Mouse (Mus musculus) spleen, adult 2 months (tissue): ENCODE results near the gene Mylk3. TPM values are rescaled to one million over a fixed set of nuclear protein-coding genes. Genes with fewer than 3 reads are reported as not detected.

Source experiments
- DNase-seq, 2 experiments: peaks; one replicate each; pipeline versions ENCODE4 v3.0.0 to v3.0.0-alpha.2; 2012 to 2021; ENCODE audit warnings: low spot score in 2 of 2, low read depth in 1 of 2
- H3K27ac ChIP-seq: fragments of 200-500 bp; 2 replicates; pipeline ENCODE4 v1.5.1; 2012; ENCODE audit warnings: low read length, inconsistent platforms; ENCODE audit not compliant: insufficient read depth
- H3K27me3 ChIP-seq: fragments of 200-500 bp; 2 replicates; pipeline ENCODE4 v1.6.1; 2012; ENCODE audit warnings: mild to moderate bottlenecking, moderate library complexity, low read length, inconsistent platforms; ENCODE audit not compliant: control insufficient read depth, insufficient read depth
- H3K36me3 ChIP-seq: fragments of 200-500 bp; 2 replicates; pipeline ENCODE4 v1.6.1; 2012; ENCODE audit warnings: mild to moderate bottlenecking, low read length, inconsistent platforms; ENCODE audit not compliant: control insufficient read depth, insufficient read depth
- H3K4me1 ChIP-seq: fragments of 200-500 bp; 2 replicates; pipeline ENCODE4 v1.6.1; 2011; ENCODE audit warnings: inconsistent platforms; ENCODE audit not compliant: control insufficient read depth, insufficient read depth, insufficient read length
- H3K4me3 ChIP-seq: fragments of 200-500 bp; 2 replicates; pipeline ENCODE4 v1.5.1; 2011; ENCODE audit warnings: mild to moderate bottlenecking, inconsistent platforms; ENCODE audit not compliant: insufficient read depth, insufficient read length; ENCODE audit errors: extremely low read depth
- CTCF ChIP-seq: fragments of 200-500 bp; IDR thresholded peaks from 2 replicates; pipeline ENCODE4 v1.5.1; 2011; ENCODE audit warnings: mild to moderate bottlenecking, inconsistent platforms; ENCODE audit not compliant: insufficient read depth, insufficient read length, insufficient replicate concordance; ENCODE audit errors: extremely low read depth
- POLR2A ChIP-seq: fragments of 200-500 bp; IDR thresholded peaks from 2 replicates; pipeline ENCODE4 v1.6.1; 2011; ENCODE audit warnings: low read depth, low read length, inconsistent platforms
- WGBS: fragments of 180-500 bp; shearing (Covaris S2); methylation state at CpG from one replicate; pipeline ENCODE4 v1.1.7; 2018; 5-methylcytosine and 5-hydroxymethylcytosine counted together
- polyA plus RNA-seq: library from polyadenylated mRNA; depleted of rRNA; stranded (reverse); fragments of >200 nt; gene quantifications from 2 replicates; pipeline ENCODE4 v1.2.3, GENCODE M21; 2012; rRNA removed

Gene Mylk3
- polyA plus RNA-seq, 1 experiment, result 10.7 TPM

DNA sequence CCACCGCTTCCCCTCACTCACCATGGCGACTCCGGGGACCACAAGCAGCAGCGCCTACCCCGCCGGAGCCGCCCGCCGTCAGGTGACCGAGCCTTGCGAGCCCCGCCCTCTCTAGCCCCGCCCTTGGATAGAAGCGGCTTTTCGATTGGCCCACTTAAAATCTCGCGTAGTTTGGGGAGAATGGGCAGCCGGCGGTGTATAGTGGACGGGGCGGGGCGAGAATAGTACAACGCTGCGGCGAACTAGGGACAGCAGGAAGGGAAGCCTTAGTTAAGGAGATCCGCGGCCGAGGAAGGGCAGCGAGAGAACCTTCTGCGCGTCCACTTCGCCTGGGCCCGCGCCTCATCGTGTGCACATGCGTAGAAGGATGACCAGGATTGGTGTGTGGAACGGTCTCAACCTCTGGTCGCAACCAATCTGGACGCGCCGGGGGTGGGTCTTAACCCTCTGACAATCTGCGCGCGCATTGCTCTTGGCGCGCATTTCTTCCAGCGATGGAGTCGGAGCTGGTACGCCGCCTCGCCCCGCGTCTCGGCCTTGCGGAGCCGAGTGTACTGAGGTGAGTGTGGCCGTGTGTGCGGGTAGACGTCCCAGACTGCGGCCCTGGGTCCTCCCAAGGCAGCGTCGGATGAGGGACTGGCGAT lies 86.6 kb downstream of the Mylk3 start, which contains the start of the genes Orc6 and Vps35:
TSS of gene Orc6 (plus strand) at position 199 of the 644 bp plus-strand sequence.
TSS of gene Vps35 (minus strand) at position 369 of the 644 bp plus-strand sequence.
- Histone ChIP-seq H3K4me3 (peak within 1 kb of the TSS; percentile 91), H3K27ac (peak within 1 kb of the TSS; percentile 95), H3K4me1 (peaks cover 3% of the 10 kb centered on the region; the same call in 1 of the 2 replicates), H3K27me3 (no peaks in the 10 kb centered on the region), H3K36me3 (peaks cover 7% of the 10 kb centered on the region)
- TF ChIP-seq POLR2A, result peak; percentile 48
- no peak for TF ChIP-seq CTCF
- peak; percentile 94 for DNase-seq
- 1% methylated on average over 62 of the region's 63 CpGs for WGBS

DNA sequence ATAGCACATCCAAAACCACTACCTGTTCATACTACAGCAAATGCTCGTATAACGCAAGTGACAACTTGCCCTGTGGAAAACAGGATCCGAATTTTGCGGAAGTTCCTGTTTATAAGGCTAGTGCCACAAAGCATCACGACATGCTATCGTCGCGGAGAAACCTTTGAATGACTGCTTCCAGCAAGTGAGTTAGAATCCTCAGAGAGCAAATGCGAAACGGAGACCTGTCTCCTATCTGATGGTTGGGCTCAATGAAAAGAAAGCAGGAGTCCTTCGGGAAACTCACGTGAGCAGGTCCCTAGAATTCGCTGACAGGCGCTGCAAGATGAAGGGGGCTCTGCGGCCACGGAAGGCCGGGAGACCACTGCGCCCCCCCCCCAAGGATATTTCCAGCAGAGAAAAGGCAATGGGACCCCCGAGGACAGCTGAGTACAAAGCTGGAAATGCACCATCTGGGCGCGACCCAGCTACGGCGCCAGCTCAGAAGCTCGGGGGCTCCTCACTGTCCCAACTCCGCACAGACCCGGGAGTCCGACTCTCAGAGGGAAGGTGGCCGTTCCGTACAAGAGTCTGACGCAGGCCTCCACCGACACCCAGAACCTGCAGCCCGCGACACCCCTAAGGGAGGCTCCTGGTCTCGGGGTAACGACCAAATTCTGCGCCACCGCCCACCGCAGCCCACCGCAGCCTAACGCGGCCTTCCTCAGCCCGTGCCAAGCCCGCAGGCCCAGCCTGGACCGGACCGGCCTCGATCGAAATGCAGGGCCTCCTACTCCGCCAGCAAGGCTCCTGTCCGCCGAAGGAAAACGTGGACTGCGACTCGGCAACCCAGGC lies 87.3 kb downstream of the Mylk3 start:
- TF ChIP-seq CTCF, result no peak
- TF ChIP-seq POLR2A, result no peak
- DNase-seq, result peak; percentile 5 to 18
- H3K36me3 ChIP-seq, result peaks cover 8% of the 10 kb centered on the region
- H3K4me1 ChIP-seq, result peaks cover 3% of the 10 kb centered on the region; the same call in 1 of the 2 replicates
- peak overlapping the region; percentile 61; the same call in 1 of the 2 replicates for H3K27ac ChIP-seq
- no peaks in the 10 kb centered on the region for H3K27me3 ChIP-seq
- WGBS, result under 1% methylated on average over 53 of the region's 53 CpGs
- peak overlapping the region; percentile 91 for H3K4me3 ChIP-seq

DNA sequence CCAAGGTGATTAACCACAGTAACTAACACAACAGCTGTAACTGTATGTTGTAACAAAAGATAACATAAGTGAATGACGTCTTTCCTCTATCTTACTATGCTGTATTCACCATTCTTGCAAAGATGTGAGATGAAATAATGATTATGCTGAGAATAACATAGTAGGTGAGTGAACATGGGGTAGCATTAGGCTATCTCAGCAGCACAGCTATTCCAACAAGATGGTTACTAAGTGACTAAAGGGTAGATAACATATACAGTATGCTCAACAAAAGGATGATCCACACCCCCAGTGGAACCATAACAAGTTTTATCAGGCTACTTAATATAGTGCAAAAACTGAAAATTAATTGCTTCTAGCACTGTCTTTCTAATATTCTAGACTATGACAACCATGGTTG lies 99.3 kb downstream of the Mylk3 start:
- Histone ChIP-seq H3K36me3 (peaks cover 34% of the 10 kb centered on the region), H3K4me1 (no peaks in the 10 kb centered on the region), H3K27ac (no peak overlapping the region), H3K4me3 (no peak overlapping the region), H3K27me3 (no peaks in the 10 kb centered on the region)
- TF ChIP-seq CTCF (no peak), POLR2A (no peak)
- DNase-seq, result no peak
- 89% methylated on average over 1 of the region's 1 CpGs for WGBS

Other genes with a start within 250 kb of the Mylk3 start
- 0.04 TPM in 1 of 2 replicates, not detected in the other for gene Cks1brt, start 234.4 kb downstream of the Mylk3 start, polyA plus RNA-seq
- gene Olfr371, start 160.4 kb downstream of the Mylk3 start, polyA plus RNA-seq, result not detected in 2 replicates
- gene Orc6, start 86.7 kb downstream of the Mylk3 start, polyA plus RNA-seq, result 8.3 and 8.6 TPM in 2 replicates
- 4.9 and 5.9 TPM in 2 replicates for gene Vps35, start 86.5 kb downstream of the Mylk3 start, polyA plus RNA-seq
- gene 4921524J17Rik, start 46.5 kb upstream of the Mylk3 start, polyA plus RNA-seq, result 1.6 and 2.8 TPM in 2 replicates
- gene Gpt2, start 106.2 kb upstream of the Mylk3 start, polyA plus RNA-seq, result 1.4 and 1.5 TPM in 2 replicates
- gene Dnaja2, start 169.0 kb upstream of the Mylk3 start, polyA plus RNA-seq, result 6.0 and 8.5 TPM in 2 replicates